Mouse (Mus musculus): Measurements from ENCODE around the gene Slc9b1. TPM values are rescaled to one million over a fixed set of nuclear protein-coding genes. Genes with fewer than 3 reads are reported as not detected.

Slc9b1 gene
- polyA plus RNA-seq (2012): 0.14 and 0.15 TPM in 2 replicates

DNA sequence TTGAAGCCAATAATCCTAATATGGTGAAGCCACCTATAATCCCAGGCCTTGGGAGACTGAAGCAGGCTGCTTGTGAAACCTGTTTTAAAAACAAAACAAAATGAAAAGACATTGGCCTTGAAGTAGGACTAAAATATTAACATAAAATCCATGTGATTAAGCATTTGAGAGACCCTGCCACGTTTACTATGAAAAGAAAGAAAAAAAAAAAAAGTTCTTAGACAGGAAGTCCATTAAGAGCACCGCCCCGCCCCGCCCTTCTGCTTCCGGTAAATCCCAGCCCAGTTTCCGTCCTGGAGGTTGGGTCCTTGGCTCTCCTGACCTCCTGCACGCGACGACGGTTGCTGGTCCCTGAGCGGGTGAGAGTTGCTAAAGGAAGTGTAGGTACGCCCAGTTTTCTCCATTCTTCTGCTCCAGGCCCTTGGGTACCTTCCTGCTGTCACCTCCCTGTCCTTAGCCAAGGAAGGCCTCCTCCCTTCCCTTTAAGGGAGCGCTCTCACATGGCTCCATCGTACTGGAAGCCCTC lies at the start of gene Slc9b1:
Gene Slc9b1, plus strand, starts transcription at position 291 of the 526 bp plus-strand sequence.
- TF ChIP-seq GATA1 (IDR thresholded peaks at IDR 0.05; ENCODE audit: low read length): no peak

DNA sequence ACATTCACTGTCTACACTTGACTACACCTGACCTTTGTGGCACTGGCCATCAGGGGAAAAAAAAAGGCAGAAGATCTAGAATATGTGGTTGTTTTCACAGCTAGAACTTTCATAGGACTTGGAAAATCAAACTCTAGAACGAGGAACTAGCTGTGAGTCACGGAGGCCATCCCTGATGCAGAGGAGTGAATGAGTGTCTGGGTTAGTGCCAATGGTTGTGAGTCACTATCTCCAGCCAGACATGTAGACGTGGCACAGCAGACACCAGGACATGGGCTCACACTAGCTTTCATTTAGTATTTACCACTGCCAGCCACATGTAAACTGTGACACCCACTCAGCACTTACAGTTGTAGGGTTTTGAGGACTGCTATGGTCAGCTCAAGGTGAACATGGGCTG lies 49.3 kb upstream of the Slc9b1 start:
- TF ChIP-seq GATA1 (IDR thresholded peaks at IDR 0.05; ENCODE audit: low read length): no peak

DNA sequence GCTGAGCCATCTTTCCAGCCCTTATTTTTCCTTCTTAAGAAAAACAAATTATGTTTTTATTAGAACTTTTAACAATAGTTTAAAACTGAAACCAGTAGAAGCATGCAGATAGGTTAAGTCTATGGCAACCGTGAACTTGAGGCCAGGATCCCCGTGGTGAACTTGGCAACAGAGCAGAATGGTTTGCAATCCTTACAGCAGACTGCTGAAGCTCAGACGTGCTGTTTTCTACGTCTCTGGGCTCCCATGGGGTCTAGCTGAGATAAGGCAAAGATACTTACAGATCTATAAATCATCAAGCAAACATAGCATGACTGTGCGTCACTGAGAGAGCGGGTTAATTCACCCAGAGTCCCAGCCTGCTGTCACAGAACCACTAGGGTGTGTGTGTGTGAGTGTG lies 47.7 kb upstream of the Slc9b1 start:
- TF ChIP-seq GATA1 (IDR thresholded peaks at IDR 0.05; ENCODE audit: low read length): no peak

DNA sequence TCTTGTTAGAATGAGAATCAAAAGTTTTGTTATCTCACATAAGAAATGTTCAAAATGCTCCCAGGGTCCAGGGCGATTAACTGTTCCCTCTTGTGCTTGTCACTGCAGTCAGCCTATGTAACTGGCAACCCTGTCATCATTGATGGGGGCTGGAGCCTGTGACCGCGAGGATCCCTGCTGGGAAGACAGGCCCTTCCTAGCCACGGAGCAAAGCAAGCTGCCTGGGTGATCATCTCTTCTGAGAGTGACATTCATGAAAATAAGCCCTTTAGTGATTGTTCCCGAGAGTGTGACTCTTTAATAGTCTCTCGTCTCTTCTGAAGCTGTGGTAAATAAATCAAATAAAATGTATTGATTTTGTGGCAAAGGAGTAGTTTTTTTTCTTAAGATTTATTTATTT lies 43.8 kb upstream of the Slc9b1 start:
- no peak for TF ChIP-seq GATA1 (IDR thresholded peaks at IDR 0.05; ENCODE audit: low read length)

DNA sequence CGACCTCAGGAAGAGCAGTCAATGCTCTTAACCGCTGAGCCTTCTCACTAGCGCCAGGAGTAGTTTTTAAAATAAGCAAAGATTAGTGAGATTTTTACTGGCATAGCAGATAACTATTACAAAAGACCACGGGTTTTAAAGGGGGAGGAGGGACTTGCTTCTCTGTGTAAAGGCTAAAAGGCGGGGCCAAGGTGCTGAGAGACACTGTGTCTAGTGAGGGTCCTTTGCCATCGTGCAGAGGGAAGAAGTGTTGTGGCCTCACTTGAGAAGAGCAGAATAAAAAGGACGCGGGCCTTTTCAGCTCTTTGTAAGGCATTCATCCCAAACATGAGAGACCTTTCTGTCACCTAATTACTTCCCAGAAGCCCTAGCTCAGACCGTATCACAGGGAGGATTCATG lies 43.3 kb upstream of the Slc9b1 start:
- no peak for TF ChIP-seq GATA1 (IDR thresholded peaks at IDR 0.05; ENCODE audit: low read length)

DNA sequence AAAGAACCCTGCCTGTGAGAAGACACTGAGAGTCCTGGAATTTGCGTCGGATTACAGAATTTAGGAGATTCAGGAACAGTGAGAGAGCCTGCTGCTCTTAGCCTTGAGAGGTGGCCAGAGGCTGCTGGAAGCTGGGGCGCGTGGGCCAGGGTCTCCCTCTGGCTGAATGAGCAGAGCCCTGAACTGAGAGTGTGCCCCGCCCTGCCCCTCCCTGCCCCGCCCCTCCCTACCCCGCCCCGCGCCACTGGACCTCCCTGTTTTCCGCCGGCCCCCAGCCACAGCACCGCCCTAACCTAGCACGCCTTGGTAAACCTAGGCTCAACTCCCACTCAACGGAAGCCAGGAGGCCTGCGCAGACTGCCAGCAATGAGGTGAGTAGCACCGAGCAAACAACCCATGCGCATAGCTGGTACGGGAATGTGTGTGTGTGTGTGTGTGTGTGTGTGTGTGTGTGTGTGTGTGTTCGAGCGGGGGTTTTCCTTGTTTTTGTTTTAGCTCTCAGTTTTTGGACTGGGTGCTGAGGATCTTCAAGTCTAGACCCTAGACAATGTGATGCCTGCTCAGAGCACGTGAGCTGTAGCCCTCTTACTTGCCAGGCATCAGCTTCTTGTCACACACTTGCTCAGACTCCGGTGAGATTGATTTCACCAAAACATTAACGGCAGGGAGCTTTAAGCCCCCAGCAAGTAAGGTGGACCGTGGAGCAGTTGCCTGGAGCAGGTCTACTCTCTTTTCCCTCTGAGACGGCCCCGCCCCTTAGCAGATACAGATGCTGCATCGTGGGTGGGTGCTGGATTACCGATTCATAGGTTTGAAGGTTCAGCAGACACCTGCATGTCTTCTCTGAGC lies 40.2 kb upstream of the Slc9b1 start, which contains the start of gene Slc9b2:
Gene Slc9b2, plus strand, starts transcription at position 290 of the 849 bp plus-strand sequence.
- no peak for TF ChIP-seq GATA1 (IDR thresholded peaks at IDR 0.05; ENCODE audit: low read length)

DNA sequence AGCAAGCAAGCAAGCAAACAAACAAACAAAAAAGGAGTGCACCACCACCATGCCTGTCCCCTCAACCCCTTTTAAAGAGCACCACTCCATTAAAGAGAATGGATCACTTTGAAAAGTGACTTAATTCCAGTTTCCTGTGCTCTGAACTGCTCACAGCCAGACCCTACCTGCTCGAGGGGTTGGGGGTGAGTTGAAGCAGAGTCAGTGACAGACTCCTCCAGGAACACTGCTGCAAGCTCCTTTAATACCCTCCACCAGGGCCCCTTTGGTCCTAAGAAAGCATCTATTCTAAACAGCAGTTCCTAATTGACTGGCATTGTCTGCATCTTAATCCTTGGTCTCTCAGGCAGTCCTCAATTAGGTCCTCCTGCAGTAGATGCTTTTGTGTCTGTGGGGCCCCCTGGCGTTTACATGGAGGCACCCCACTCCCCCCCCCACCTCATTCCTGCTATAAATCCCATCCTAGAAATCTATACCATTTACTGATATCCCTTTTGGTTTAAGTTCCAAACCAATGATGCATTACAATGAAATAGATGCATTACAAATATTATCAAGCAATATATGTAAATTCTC lies 34.8 kb upstream of the Slc9b1 start:
- no peak for TF ChIP-seq GATA1 (IDR thresholded peaks at IDR 0.05; ENCODE audit: low read length)

DNA sequence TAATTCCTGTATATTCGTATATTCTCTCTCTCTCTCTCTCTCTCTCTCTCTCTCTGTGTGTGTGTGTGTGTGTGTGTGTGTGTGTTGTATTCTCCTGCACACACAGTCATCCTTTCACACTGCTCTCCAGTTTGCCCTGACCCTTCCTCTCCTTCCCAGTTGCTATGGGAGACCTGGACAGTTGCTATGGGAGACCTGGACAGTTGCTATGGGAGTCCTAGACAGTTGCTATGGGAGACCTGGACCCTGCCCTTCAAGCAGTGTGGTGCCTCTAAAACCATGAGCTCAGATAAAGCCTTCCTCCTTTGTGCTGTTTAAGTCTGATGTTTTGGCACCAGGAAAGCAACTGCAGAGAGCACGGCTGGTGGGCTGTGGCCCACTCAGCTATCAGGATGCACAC lies 34.1 kb upstream of the Slc9b1 start:
- no peak for TF ChIP-seq GATA1 (IDR thresholded peaks at IDR 0.05; ENCODE audit: low read length)

DNA sequence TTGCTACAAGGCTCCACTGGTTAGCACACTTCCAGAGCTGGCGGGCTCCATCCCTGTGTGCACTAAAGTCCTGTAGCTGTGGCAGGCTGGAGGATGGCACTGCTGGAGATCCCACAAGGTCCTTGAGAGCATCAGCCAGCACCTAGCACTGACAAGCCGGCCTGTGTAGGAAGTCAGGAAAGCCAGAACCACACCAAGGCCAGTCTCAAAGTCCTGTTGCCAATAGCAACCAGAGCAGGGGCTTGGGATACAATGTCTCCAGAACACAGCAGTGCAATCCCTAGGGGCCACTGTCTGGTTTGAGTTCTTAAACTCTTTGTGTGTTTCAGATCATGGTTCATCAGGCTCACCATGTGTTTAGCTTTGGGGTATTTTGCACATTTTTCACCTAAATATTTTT lies 33.0 kb upstream of the Slc9b1 start:
- no peak for TF ChIP-seq GATA1 (IDR thresholded peaks at IDR 0.05; ENCODE audit: low read length)

DNA sequence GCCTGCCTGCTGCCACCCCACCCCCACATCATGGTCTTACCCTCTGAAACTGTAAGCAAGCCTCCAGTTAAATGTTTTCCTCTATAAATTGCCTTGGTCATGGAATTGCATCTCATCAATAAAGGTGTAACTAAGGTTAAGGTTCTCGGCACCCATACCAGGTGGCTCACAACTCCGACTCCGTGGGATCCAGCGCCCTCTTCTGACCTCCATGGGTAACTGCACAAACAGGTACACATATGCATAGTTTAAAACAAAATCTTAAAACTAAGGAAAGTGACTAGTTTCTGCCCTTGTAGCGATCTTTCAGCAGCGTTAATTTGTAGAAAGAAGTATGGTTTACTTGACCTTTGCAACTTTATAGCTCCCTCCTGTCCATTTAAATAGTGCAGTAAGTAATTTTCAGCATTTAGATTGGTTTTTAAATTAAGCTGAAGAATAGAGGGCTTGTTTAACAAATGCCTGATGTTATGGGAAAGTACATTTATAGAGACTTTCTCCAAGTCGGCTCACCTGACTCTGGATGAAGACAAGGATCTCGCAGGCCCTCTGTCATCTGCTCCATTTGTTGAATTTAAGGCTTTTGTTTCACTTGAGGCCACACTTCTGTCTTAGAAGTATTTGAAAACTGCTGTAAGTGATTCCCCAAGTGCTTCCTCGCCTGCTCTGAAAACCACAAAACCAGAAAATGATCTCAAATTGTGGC lies 32.0 kb upstream of the Slc9b1 start:
- no peak for TF ChIP-seq GATA1 (IDR thresholded peaks at IDR 0.05; ENCODE audit: low read length)

DNA sequence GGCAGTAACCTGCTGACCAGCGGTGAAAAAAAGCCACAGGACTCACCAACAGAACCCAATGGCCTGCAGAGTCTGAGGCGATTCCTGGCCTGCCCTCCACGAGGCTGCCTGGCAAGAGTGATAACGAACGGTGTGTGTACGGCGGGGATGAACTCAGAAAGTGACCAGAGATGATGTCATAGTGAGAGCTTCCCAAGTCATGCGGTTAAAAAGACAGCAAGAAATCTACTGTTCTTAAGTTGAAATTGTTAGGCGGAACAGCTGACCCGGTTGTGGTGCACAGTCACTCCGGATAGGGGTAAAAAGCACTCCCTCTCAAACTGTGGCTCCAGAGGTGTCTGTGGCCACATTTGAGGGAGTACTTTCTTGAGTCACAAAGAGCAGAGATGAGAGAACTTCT lies 29.5 kb upstream of the Slc9b1 start:
- no peak for TF ChIP-seq GATA1 (IDR thresholded peaks at IDR 0.05; ENCODE audit: low read length)

DNA sequence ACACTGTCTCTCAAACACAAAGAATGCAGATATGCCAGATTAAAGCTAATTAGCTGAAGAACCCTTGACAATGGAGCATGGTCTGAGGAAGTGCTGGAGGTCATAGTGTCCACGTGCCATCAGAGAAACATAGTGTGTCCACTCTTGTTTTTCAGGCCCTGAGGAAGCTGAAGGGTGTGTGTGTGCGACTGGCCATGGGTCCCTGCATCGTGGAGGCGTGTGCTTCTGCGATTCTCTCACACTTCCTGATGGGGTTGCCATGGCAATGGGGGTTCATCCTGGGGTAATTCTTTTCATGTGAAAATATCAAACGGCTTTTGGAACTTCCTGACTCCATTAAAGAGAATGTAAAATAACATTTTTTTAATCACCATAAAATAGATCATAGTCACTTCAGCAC lies 23.5 kb upstream of the Slc9b1 start:
- TF ChIP-seq GATA1 (IDR thresholded peaks at IDR 0.05; ENCODE audit: low read length): no peak

DNA sequence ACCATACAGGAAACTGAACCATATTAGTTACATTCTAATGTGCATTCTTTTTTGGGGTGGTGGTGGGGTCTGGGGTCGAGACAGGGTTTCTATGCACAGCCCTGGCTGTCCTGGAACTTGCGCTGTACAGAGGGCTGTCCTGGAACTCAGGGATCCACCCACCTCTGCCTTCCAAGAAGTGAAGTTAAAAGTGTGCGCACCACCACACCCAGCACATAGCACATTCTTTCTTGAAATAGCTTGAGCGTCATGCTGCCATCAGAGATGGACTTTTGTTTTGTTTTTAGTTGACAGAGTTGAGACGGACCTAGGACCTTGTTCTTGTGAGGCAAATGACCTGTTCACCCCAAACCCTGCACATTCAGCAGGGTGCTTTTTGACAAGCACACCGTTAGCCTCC lies 20.7 kb upstream of the Slc9b1 start:
- no peak for TF ChIP-seq GATA1 (IDR thresholded peaks at IDR 0.05; ENCODE audit: low read length)

DNA sequence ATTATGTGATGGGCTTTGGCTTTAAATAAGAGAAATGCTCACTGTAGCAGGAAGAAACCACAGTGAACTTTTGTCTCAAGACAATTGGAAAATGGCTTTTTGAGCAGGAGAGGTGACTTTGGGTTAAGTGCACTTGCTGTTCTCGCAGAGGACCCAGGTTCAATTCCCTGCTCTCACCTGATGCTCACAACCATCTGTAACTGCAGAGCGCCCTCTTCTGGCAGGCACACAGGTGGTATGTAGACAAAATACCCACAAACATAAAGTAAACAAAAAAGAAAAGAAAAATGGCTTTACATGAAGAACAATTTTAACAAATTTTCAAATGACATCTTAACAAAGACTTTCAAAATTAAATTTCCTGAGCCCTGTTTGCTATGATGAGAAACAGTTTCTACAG lies 20.2 kb upstream of the Slc9b1 start:
- no peak for TF ChIP-seq GATA1 (IDR thresholded peaks at IDR 0.05; ENCODE audit: low read length)

DNA sequence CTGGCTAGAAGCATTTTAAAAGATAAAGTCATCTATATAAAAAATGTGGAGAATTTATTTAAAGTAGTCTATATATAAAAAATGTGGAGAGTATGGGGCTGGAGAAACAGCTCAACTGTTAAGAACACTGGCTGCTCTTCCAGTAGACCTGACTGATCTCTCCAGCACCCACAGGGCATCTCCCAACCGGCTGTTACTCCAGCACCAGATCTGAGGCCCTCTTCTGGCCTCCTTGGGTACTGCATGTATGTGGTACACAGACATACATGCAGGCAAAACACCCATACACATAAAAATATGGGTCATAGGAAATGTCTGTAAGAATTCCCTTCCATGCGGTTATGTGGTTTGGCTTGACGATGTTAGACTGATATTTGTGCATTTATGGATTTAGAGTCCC lies 19.3 kb upstream of the Slc9b1 start:
- TF ChIP-seq GATA1 (IDR thresholded peaks at IDR 0.05; ENCODE audit: low read length): no peak

DNA sequence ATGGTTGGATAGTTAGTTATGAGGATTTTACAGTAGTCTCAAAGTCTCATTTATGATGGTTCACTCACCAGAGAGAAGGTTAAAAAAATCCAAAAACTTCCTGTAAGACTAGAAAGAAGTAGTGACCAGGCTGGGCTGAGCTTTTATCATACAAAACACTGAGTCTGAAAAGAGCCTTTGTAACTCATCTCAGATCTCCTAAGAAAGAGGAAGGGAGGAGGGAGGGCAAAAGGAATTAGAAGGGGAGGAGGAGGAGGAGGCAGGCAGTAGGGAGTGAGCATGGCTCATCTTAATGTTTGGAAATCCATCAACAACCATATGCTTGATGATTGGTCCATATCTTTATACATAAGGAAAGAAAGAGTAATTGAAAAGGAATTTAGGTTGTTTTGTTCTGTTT lies 15.1 kb upstream of the Slc9b1 start:
- no peak for TF ChIP-seq GATA1 (IDR thresholded peaks at IDR 0.05; ENCODE audit: low read length)

Data from G1E-ER4 (cell line).